Mouse (Mus musculus) neural tube, embryonic 11.5 days (tissue): ENCODE data around the gene Kcns3. TPM values are rescaled to one million over a fixed set of nuclear protein-coding genes. Genes with fewer than 3 reads are reported as not detected.

Source experiments
- polyA plus RNA-seq: library from polyadenylated mRNA; unstranded; fragments of >200 nt; fragmentation: Nextera tagmentation; extraction: Ambion mirVana; gene quantifications from 2 replicates; pipeline ENCODE4 v1.2.1, GENCODE M21; 2014

The Kcns3 gene
- polyA plus RNA-seq, 1 experiment from 2014 or later: 0.99 TPM

Other genes with a start within 250 kb of the Kcns3 start
- not detected in 2 replicates for gene Msgn1, start 57.9 kb upstream of the Kcns3 start, polyA plus RNA-seq
- gene Gen1, start 114.7 kb upstream of the Kcns3 start, polyA plus RNA-seq: 12.3 and 14.1 TPM in 2 replicates
- gene Smc6, start 114.8 kb upstream of the Kcns3 start, polyA plus RNA-seq: 104 and 114 TPM in 2 replicates